Mouse (Mus musculus): ENCODE measurements around the gene Slco1a5.
"Not testable (repeated sequence)": the region's sequence is repeated elsewhere in the genome, so short reads cannot be mapped to it uniquely, and the experiment has no call there.

Gene Slco1a5

DNA sequence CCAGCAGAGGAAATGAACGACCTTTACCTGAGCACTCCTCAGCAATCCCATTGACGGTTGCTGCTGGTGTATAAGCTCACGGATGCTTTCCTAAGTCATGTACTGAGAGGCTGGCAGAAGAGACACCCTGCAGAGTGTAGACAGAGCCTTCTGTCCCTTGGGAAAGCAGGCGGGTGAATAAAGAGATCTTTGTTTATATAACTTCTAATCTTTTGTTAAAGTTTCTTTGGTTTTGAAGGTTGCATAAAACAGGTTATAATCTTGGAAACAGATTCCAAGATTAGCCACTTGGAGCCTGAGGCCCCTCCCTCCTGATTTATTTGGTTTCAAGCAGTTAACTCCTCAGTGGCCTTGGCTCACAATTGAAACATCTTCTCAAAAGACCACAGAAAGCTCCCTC is at the start of gene Slco1a5:
Slco1a5 (minus strand) TSS at position 101 of the 400 bp plus-strand sequence.
- no peak for DNase-seq (ENCODE audit: low read depth)

DNA sequence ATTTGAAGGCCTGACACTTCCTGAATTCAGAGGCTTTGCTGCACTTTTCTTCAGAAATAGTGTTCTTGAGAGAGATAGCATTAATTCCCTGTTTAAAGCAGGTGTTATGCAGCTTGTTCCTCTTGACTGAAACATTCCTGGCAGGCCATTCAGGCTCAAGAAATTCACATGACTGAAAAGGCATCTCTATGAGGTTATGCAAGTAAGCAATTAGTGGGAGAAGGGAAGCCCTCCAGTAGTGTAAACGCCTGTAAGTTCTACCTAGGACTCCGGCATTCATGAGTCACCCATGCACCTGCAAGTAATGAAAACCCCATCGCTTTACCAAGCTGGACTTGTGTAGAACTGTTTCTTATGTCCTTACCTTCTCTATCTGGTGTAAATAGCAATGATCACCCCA is 46.8 kb upstream of the Slco1a5 start:
- DNase-seq (ENCODE audit: low read depth) = no peak

DNA sequence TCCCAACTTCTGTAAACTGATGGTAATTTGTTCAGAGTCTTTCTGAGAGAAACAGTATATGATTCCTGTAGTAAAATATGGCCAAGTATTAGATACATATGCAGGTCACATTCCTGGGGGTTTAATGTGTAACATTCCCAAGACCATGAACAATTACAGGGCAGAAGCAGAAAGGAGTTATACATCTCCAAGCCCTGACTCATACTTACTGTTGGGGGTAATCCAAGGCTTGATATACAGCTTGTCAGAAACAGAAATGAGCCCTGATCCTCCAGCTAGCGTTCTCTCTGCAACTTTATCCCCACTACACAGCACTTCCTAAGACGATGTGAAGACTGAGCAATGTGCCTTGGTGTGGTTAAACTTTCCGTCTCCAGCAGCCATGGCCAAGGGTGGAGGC is 44.8 kb upstream of the Slco1a5 start:
- no peak for DNase-seq (ENCODE audit: low read depth)

DNA sequence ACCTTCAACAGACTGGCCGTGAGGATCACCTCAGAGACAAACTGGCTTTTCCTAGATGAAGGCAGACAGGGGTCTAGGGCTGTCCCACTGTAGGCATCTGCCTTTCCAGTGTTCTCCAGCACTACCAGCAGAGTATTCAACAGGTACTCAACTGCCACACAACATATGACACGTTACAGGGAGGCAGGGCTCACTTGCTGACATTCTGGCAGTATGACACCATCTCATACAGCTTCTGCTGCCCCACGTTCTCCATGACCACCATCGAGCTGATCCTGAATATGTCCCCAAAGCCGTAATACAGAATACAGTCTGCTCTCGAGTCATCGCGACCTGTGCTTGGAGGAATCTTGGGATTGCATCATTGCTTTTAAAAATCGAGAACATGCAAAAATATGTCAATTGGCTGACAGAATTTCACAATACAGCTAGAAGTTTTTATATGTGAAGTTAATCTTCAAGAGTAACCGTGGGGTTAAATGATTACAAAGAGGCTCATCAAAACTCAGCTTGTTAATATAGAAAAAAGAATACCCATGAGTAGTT is 43.8 kb upstream of the Slco1a5 start:
- DNase-seq (ENCODE audit: low read depth) = no peak

DNA sequence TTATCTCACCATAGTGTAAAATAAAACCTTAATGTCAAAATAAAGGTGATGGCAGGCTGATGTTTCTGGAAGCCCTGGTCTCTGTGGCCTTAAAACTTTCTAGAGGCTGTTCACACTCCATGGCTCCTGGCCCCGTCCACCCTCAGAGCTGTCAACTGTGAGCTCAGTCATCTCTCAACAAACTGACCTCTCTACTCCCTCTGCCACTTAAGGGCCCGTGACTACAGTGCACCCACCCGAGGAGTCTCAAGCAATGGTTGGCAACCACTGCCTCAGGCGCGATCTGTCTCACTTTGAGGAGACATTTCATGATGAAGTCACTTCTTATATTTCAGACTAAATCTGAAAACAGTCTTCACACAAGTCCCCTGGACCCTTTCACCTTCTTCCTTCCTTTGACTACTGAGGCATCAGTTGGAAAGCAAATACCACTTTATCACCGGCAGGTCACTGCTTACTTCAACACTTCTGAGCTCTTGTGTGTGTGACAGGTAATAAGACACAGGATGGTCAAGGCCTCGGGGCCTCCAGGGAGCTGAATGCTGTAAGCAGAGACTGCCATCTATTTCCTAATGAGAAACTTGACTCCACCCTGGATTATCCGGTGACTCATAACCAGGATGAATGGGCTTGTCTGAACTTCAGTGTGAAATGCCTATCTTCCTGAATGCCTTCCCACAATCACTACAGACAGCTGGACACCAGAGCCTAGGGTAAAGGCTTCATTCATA is 43.1 kb upstream of the Slco1a5 start:
- DNase-seq (ENCODE audit: low read depth) = no peak

DNA sequence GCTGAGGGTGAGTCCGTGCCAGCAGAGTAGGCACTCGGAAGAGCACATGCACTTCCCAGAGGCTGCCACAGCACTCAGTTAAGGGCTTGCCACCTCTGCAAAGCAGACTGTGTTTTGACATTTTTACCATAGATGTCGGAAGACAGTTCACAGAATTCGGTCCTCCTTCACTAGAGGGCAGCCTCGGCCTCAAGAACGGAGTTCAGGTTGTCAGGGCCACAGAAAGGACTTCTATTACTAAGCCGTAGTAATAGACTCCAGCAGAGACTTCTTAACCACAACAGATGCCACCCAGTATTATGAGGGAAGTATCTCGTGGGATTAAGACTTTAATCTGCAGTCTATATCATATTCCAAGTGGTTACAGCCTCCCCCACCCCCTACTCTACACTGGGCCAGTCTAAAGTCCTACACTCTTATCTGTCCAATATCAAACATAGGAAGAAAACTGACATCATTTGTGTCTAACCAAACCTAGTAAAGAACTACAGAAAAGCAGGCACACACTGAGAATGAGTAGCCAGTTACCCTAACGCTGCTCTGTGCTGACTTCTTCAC is 40.3 kb upstream of the Slco1a5 start:
- no peak for DNase-seq (ENCODE audit: low read depth)

DNA sequence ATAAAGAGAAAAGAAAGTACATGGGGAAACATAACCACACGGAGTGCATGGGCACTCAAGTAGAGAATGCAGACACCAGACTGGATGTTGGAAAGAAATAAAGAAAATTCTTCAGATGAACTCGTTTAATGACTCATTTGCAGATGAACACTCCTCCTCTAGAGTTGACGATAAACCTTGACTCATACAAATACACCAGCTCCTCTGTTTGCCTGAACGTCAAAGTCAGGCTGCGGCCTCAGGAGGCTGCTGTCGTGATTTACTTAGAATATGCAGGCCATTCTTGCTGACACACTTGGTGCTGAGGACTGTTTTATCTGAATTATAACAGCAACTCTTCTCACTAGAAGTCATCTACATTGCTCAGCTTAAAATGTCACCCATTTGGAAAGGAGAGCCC is 39.3 kb upstream of the Slco1a5 start:
- no peak for DNase-seq (ENCODE audit: low read depth)

DNA sequence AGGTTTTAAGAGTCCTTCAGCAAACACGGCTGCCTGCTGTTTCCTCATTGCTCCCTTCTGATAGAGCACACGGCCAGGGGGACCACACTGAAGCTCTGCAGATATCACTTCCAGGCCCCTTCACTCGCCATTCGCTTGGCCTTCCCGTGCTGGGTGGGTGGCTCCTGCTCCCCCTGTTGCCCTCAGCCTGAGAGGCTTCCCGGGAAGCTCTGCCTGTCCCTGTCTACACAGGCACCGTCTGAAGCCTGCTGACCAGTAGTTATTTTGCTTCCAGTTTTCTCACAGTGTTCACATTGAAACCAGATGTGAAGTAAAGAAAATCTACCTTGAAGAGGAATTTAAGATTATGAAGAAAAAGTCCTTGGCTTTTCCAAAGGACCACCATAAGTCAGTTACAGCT is 34.3 kb upstream of the Slco1a5 start:
- no peak for DNase-seq (ENCODE audit: low read depth)

DNA sequence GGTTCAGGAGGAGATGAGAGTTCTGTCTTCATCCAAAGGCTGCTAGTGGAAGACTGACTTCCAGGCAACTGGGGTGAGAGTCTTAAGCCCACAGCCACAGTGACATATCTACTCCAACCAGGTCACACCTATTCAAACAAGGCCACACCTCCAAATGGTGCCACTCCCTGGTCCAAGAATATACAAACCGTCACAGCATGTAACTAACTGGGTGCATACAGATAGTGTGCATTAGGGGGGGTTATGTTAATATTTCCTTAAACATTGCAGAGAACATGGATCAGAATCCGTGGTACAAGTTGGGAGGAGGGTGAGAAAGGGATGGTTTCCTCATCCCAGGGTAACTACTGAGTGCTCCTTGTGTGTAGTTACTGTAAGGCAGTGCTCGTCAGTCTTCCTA is 29.3 kb upstream of the Slco1a5 start:
- DNase-seq (ENCODE audit: low read depth) = not testable (repeated sequence)

DNA sequence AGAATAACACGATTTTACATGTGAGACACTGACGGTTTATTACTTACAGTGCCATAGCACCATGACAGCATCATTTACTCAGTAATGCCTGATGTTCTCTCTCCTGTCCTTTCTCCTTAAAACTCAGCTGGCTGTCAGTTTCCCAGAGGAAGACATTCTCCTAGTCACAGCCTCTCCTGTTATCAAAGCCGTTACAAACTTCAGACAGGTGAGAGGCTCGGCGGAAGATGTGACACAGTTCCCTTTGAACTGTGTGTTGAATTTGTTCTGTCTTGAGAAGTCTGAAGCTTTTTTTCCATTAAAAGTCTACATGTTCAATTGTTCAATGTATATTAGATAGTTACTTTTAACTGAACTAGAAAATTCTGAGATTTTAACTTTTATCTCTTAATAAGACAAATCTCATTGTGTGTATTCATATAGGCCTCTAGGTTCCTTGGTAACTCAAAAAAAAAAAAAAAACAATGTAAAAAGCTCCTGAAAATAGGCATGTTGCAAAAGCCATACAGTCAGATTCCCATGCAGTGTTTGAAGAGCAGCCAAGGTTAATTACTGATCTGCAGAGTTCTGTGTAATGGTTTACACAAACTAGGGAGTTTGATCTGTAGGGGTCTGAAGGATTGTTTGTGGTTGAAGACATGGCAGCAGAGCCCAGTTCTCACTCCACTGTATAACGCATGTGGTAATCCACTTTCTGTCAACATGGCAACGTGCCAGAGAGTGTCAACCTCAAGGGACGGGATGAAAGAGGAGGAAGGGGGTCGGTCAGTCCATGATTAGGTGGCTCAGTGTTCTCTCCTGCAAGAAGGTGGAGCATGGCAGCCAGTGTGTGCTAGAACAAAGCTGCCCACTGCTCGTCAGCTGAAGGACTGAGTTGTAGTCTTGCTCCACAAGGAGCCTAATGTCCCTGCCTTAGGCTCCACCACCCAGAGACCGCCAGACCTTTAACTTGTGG is 24.9 kb upstream of the Slco1a5 start:
- no peak for DNase-seq (ENCODE audit: low read depth)

DNA sequence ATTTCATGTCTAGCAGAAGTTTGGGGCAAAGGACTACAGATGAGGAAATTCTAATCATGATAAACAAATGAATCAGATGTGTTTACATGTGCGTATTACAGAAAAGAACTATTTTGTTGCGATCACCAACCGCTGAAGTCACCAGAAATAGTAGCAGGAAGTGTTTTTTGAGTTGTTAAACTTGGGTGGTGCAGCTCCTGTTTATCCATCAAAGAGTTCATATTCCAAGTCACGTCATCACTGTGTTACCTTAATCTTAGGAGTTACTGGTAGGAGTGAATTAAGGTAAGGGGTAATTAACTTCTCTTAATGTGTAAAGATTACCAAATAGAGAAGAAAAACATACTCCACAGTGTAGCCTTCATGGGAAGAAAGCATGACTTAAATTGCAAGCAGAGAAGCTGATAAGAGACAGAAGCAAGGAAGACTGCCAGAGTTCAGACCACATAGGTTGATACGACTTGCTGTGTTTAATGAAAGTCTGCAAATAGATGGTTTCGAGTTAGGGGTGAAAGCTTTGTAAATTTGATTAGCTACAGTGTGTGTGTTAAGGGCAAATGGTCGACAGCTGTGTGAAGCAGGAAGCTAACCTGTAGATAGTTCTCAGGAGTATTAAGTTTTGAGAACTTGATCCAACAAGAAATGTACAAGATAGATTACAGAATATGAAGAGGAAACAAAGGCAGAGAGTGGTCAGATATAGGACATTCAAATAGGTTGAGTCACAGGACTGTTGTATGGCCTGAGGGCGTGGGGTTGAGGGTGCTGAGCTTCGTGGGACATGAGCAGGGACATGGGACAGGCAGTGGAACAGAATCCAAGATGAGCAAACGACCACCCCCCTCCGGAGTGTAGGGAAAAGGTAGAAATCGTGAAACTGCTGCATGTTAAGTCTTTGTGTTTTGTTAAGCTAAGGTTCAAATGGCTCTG is 23.7 kb upstream of the Slco1a5 start:
- no peak for DNase-seq (ENCODE audit: low read depth)

DNA sequence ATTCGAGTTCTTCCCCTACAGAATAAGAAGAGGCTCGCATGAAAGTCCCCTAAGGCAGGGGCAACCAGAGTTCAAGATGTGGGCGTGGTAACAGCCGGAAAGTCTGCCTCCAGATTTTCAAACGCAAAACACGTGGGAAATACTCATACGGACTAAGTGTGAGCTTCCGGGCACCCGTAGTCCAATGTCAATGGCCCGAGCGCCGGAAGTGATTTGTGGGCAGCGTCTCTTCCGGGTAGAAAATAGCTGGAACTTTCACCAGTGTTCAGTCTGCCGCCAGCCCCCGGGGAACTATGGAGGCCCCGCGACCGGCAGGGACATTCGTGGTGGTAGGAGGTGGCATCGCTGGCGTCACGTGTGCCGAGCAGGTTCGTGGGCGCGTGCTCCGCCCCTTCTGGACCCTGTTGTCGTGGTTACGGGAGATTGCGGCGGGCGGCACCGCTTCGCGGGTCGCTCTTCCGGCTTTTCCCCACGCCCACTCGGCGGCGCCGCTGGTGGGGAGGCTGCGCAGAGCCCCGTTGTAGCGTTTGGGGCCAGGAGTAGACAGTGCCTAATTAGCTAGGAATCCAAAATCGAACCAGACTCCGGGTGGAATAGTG is 22.8 kb upstream of the Slco1a5 start, which contains the start of gene Pyroxd1:
Pyroxd1 (plus strand) TSS at position 215 of the 599 bp plus-strand sequence.
- DNase-seq (ENCODE audit: low read depth) = peak; percentile 91

DNA sequence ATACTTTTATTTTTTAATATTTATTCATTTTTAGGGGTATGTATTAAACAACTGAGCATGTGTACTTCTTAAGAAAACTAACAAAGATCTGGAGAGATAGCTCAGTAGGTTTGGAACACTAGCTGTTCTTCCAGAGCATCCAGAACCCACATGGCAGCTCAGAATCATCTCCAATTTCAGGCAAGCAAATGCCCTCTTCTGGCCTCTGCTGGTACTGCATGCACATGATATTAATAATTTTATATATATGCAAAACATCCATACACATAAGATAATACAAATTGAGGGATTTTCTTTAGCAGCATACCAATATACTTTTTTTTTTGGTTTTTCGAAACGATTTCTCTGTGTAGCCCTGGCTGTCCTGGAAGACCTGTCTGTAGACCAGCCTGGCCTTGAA is 20.8 kb upstream of the Slco1a5 start:
- DNase-seq (ENCODE audit: low read depth) = peak; percentile 73

DNA sequence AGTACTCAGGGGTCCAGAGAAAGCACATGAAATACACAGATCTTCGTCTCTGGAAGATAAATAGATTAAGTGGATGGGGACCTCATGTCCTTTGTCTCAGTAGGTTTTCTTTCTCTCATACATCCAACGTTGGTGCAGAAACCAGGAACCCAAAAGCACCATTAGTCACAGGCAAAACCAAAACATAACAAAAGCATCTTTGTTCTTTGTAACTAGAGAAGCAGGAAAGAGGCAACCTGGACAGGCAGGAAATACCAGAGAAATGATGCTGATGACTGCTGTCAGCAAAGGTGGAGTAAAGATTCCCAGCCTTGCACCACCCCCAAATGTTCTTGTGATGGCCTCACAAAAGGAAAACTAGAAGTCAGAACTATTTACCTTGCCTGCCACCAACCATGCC is 16.8 kb upstream of the Slco1a5 start:
- no peak for DNase-seq (ENCODE audit: low read depth)

DNA sequence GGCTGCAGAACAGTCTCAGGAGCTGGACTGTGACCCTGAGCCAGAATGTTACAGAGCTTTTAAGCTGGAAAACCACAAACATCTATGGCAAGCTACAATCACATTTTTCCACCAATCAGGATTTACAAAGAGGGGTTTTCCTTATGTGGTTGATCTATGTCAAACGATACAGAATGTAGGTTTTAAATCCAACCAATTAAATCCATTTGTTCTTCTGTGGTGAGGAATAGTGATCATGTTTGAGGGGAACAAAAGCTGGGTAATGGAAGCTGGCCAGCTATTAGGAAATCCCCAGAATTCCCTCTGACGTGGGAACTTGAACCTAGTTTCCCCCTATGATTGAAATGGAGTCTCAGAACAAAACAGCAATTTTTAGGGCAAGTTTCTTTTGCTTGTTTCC is 16.2 kb upstream of the Slco1a5 start:
- DNase-seq (ENCODE audit: low read depth) = no peak

DNA sequence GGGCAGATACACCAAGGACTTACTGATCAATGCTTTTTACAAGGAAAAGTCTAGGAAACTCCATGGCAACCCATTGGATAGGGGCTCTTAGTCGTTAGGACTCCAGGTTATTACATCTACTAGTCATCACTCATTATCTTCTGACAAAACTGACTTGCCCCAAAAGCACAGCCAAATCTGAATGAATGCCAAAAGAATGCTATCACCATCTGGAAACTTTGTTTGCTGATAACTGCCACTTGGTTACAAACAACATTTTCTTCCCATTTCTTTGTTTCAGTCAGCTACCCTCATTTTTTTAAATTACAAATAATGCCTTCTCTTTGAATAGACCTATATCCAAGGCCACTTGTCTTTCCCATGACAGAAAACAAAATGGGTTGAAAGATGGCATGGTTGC is 6.4 kb upstream of the Slco1a5 start:
- no peak for DNase-seq (ENCODE audit: low read depth)

DNA sequence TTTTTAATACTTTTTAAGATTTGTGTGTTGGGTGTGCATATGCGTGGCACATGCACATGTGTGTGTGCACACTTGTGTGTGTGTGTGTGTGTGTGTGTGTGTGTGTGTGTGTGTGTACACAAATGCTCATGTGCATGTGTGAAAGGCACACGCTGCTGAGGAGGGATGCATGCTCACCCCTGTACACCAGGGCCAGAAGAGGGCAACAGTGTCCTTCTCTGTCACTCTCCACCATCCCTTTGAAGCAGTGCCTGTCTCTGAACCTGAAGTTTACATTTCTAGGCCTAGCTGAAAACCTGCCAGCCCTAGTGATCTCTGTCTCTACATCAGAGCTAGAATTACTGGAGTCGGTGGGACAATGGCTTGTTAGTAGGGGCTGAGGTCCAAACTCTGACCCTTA is 3.8 kb upstream of the Slco1a5 start:
- DNase-seq (ENCODE audit: low read depth) = no peak

DNA sequence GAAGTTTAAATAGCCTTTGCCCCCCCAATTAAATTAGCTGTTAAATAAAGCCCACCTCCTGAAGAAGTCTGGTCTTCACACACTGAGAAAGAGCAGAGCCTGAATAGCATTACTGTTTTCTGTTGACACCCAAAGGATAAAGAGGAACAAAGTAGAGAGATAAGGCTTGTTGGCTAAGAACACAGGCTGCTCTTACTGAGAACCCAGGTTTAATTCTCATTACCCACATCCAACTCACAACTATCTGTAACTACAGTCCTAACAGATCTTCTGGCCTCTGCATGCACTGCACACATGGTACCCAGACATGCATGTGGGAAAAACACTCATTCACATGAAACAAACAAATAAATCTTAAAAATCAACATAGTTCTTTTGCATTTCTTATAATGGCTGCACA is 5.7 kb downstream of the Slco1a5 start:
- DNase-seq (ENCODE audit: low read depth) = no peak

DNA sequence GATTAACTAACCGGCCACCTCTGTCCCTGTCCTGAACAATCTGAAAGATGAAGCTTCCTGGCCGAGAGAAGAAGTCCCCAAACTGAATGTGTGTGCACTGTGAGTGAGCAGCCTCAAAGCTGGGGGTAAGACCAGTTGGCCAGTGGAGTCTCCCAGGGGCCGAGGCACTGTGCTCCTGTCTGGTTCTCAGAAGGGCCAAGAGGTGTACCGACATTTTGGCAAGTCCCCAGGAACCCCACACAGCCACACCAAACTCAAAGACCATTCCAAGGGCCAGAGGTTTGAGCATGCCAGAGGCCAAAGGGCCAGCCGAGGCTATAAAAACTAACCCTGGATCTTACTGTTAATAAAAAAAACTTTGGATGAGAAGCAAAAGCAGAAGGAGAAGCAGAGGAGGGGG is 8.5 kb downstream of the Slco1a5 start:
- DNase-seq (ENCODE audit: low read depth) = no peak

DNA sequence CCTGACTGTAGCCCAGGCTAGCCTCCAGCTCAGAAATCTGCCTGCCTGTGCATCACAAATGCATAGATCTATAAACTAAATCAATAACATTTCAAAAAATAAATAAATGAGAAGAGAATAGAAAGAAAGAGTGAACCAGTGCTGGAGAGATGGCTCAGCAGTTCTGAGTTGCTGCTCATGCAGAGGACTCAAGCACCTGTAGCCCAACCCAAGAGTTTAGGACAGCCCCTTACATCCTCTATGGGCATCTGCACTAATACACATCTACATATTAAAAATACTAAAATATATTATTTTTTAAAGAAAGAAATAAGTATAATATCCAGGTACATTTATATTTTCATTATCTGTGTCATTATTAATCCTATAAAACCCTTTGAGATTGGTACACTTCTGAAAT is 17.7 kb downstream of the Slco1a5 start:
- no peak for DNase-seq (ENCODE audit: low read depth)

DNA sequence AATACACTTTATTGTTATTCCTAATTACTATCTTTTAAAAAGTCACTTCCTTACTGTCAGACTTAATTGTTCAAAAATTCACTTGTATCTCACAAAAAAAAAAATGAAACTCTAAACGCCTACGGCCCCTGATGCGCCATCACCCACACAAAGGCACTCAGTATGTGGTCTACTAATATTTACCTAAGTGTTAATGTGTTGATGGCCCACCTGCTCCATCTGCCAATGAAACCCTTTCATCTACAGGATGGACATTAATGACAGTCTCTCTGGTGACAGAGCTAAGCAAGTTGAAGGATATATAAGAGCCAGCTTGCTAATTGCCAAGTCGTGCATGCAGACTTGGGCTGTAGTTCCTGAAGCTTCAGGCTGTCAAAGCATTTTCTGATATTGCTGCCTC is 24.7 kb downstream of the Slco1a5 start, which contains the start of gene Iapp:
Iapp (plus strand) TSS at position 326 of the 400 bp plus-strand sequence.
- DNase-seq (ENCODE audit: low read depth) = no peak
